Mouse (Mus musculus): ENCODE measurements at regions not wholly inside any gene's neighbourhood (a gene's known extent, or its start where the extent isn't known, plus 50 kb on each side); places are given as distances from the start of the nearest gene placed in this dataset.

GRCm38 (mm10) chr1:92386752-92387151 is 86.9 kb downstream of the Ndufa10 start:
- DNase-seq (ENCODE audit: low read depth, low spot score), result peak; percentile 53

GRCm38 (mm10) chr1:92384945-92385344 is 88.7 kb downstream of the Ndufa10 start:
- no peak for DNase-seq (ENCODE audit: low read depth, low spot score)

GRCm38 (mm10) chr1:92383749-92384148 is 89.9 kb downstream of the Ndufa10 start:
- no peak for DNase-seq (ENCODE audit: low read depth, low spot score)

- DNase-seq (ENCODE audit: low read depth, low spot score), result no peak
Observed at GRCm38 (mm10) chr1:92379510-92379886, 94.2 kb downstream of the Ndufa10 start.

GRCm38 (mm10) chr1:92378741-92379509 is 94.7 kb downstream of the Ndufa10 start:
- peak; percentile 72 for DNase-seq (ENCODE audit: low read depth, low spot score)

GRCm38 (mm10) chr1:92376456-92376855 is 97.2 kb downstream of the Ndufa10 start:
- peak; percentile 82 for DNase-seq (ENCODE audit: low read depth, low spot score)

GRCm38 (mm10) chr1:92372222-92372990 is 101.3 kb downstream of the Ndufa10 start:
- no peak for DNase-seq (ENCODE audit: low read depth, low spot score)

GRCm38 (mm10) chr1:92371357-92371981 is 102.2 kb downstream of the Ndufa10 start:
- DNase-seq (ENCODE audit: low read depth, low spot score), result peak; percentile 89

GRCm38 (mm10) chr1:92370842-92371241 is 102.8 kb downstream of the Ndufa10 start:
- no peak for DNase-seq (ENCODE audit: low read depth, low spot score)

- DNase-seq (ENCODE audit: low read depth, low spot score), result peak; percentile 70
Observed at GRCm38 (mm10) chr1:92369972-92370371, 103.7 kb downstream of the Ndufa10 start.

- DNase-seq (ENCODE audit: low read depth, low spot score), result no peak
Observed at GRCm38 (mm10) chr1:92366249-92366648, 107.4 kb downstream of the Ndufa10 start.

GRCm38 (mm10) chr1:92365366-92366075 is 108.1 kb downstream of the Ndufa10 start:
- no peak for DNase-seq (ENCODE audit: low read depth, low spot score)

GRCm38 (mm10) chr1:92361677-92362076 is 112.0 kb downstream of the Ndufa10 start:
- no peak for DNase-seq (ENCODE audit: low read depth, low spot score)

GRCm38 (mm10) chr1:92360255-92360654 is 113.4 kb downstream of the Ndufa10 start:
- peak; percentile 74 for DNase-seq (ENCODE audit: low read depth, low spot score)

- DNase-seq (ENCODE audit: low read depth, low spot score), result no peak
Observed at GRCm38 (mm10) chr1:92359473-92359872, 114.2 kb downstream of the Ndufa10 start.

- peak; percentile 28 for DNase-seq (ENCODE audit: low read depth, low spot score)
Observed at GRCm38 (mm10) chr1:92358758-92359287, 114.8 kb downstream of the Ndufa10 start.

- DNase-seq (ENCODE audit: low read depth, low spot score), result peak; percentile 71
Observed at GRCm38 (mm10) chr1:92348353-92349005, 125.2 kb downstream of the Ndufa10 start.

- DNase-seq (ENCODE audit: low read depth, low spot score), result no peak
Observed at GRCm38 (mm10) chr1:92347656-92348055, 126.0 kb downstream of the Ndufa10 start.

- DNase-seq (ENCODE audit: low read depth, low spot score), result peak; percentile 58
Observed at GRCm38 (mm10) chr1:92343768-92344167, 129.9 kb downstream of the Ndufa10 start.

- DNase-seq (ENCODE audit: low read depth, low spot score), result no peak
Observed at GRCm38 (mm10) chr1:92343161-92343598, 130.5 kb downstream of the Ndufa10 start.

Measured in brain, adult 2 months (tissue).